Mouse (Mus musculus): Measurements from ENCODE around the gene Sec1. TPM values are rescaled to one million over a fixed set of nuclear protein-coding genes. Genes with fewer than 3 reads are reported as not detected.
A peak's percentile ranks its signal among the peaks of the same experiment; 100 is the strongest.

Gene Sec1
- polyA plus RNA-seq, 1 experiment from 2014 or later, result 0.52 TPM

DNA sequence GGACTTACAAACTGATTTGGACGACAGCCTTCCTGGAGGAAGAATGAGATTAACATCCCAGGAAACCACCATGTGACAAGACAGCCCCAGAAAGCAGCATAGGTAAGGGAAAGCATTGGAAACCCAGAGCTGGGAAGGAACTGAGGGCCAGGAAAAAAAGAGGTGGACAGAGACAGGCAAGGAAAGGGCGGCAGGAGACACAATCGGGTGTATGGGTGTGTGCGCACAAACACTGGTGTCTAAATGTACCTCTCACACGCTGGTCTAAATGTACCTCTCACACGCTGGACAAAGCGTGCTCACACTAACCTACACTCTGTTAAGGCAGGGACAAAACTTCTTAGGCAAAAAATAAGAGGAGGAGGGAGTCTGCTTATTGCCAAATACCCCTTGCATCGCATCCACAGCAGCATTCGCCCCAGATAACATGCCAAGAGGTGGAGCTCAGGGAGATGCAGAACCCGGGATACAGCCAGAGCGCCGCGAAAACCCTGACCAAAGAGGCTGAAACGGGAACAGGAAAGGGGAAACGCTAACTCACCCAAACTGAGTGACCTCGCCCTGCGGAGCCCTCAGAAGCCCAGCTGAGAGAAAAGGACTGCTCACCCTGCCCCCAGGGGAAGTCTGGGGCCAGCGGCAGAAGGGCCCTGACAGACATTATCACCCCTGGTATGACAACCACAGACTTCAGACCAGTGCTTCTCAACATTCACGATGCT, 21.7 kb upstream of the Sec1 start:
- no peaks in the 10 kb centered on the region for H3K27me3 ChIP-seq (ENCODE audit: control insufficient read depth, insufficient read depth, low read length)
- H3K27ac ChIP-seq (ENCODE audit: low read depth, low read length), result no peak overlapping the region
- H3K4me2 ChIP-seq (ENCODE audit: low read depth, low read length, severe bottlenecking), result peak overlapping the region; percentile 85; the same call in 1 of the 2 replicates
- ATAC-seq (replicated peaks; ENCODE audit: low FRiP score) (no peak), DNase-seq (ENCODE audit: low spot score) (peak; percentile 52)
- H3K4me1 ChIP-seq (replicated peaks; ENCODE audit: control insufficient read depth, insufficient read depth, low read length), result peaks cover 25% of the 10 kb centered on the region
- 88% methylated on average over 19 of the region's 19 CpGs for WGBS
- H3K9ac ChIP-seq (ENCODE audit: low read length), result no peak overlapping the region
- peaks cover 21% of the 10 kb centered on the region for H3K36me3 ChIP-seq (ENCODE audit: control insufficient read depth, insufficient read depth, low read length)
- no peaks in the 10 kb centered on the region for H3K9me3 ChIP-seq (ENCODE audit: control insufficient read depth, low read length)
- H3K4me3 ChIP-seq (ENCODE audit: low read depth, low read length), result peak overlapping the region; percentile 60; the same call in 1 of the 2 replicates

DNA sequence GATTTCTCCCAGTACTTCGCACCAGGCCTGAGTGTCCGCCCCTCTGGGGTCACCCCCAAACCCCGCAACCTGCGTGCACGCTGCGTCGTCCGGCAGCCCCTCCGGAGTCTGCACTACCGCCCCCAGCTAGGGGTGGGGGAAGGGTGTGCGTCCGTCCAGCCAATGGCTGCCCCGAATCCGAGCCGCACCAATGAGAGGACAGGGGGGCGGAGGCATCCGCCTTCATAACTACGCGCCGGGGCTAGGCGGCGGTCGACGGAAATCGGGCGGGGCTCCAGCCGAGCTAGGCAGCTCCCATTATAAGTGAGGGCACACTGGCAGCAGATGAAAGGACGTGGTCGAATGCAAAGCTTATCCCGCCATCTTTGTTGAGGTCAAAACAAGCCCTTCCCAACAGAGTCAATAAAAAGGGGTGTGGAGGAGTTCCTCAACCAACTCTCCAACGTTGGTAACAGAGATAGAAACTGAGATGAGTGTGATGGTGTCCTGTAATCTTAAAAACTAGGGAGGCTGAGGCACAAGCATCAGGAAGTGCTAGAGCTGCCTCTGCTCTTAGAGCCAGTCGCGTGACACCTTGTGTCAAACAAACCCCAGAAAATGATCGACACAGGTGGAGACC, 21.0 kb upstream of the Sec1 start, which contains the start of gene Rpl18:
Rpl18 (plus strand) TSS at position 368 of the 619 bp plus-strand sequence.
- Histone ChIP-seq H3K4me1 (replicated peaks; ENCODE audit: control insufficient read depth, insufficient read depth, low read length) (peaks cover 25% of the 10 kb centered on the region), H3K4me2 (ENCODE audit: low read depth, low read length, severe bottlenecking) (peak within 1 kb of the TSS; percentile 85), H3K9me3 (ENCODE audit: control insufficient read depth, low read length) (no peaks in the 10 kb centered on the region), H3K4me3 (ENCODE audit: low read depth, low read length) (peak within 1 kb of the TSS; percentile 60), H3K27ac (ENCODE audit: low read depth, low read length) (0 out of 2 replicates have a peak within 1 kb of the TSS, but pooled peaks have one; percentile 21), H3K27me3 (ENCODE audit: control insufficient read depth, insufficient read depth, low read length) (no peaks in the 10 kb centered on the region), H3K9ac (ENCODE audit: low read length) (peak within 1 kb of the TSS; percentile 62), H3K36me3 (ENCODE audit: control insufficient read depth, insufficient read depth, low read length) (peaks cover 26% of the 10 kb centered on the region; the same call in 1 of the 2 replicates)
- DNase-seq (ENCODE audit: low spot score) (peak; percentile 97), ATAC-seq (replicated peaks; ENCODE audit: low FRiP score) (peak; percentile 92)
- 8% methylated on average over 34 of the region's 34 CpGs for WGBS

DNA sequence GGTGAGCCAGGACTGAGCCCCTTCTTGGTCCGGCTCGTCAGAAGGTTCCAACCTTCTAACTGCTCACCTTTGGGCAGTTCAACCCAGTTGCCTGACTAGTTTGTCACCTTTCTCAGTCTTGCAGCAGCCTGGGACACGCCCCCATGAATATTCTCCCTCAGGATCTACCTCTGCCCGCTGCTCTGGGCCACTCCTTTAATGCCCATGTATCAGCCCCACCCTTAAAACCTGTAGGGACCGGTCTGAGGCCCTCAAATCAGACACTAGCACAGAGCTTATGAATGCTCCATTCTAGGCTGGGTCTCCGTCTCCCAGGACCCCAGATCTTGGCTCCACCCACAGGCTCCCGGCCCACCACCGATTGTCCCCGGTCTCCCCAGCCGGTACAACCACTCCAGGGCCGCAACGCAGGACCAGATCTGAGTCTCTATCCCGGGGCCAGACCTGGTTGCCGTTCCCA, 20.5 kb upstream of the Sec1 start:
- H3K9ac ChIP-seq (ENCODE audit: low read length), result peak overlapping the region; percentile 62
- peak overlapping the region; percentile 85 for H3K4me2 ChIP-seq (ENCODE audit: low read depth, low read length, severe bottlenecking)
- no peaks in the 10 kb centered on the region for H3K27me3 ChIP-seq (ENCODE audit: control insufficient read depth, insufficient read depth, low read length)
- H3K4me3 ChIP-seq (ENCODE audit: low read depth, low read length), result peak overlapping the region; percentile 60
- ATAC-seq (replicated peaks; ENCODE audit: low FRiP score) (no peak), DNase-seq (ENCODE audit: low spot score) (no peak)
- H3K4me1 ChIP-seq (replicated peaks; ENCODE audit: control insufficient read depth, insufficient read depth, low read length), result peaks cover 25% of the 10 kb centered on the region
- H3K27ac ChIP-seq (ENCODE audit: low read depth, low read length), result no peak overlapping the region
- H3K36me3 ChIP-seq (ENCODE audit: control insufficient read depth, insufficient read depth, low read length), result peaks cover 23% of the 10 kb centered on the region; the same call in 1 of the 2 replicates
- no peaks in the 10 kb centered on the region for H3K9me3 ChIP-seq (ENCODE audit: control insufficient read depth, low read length)
- 12% methylated on average over 14 of the region's 14 CpGs for WGBS

DNA sequence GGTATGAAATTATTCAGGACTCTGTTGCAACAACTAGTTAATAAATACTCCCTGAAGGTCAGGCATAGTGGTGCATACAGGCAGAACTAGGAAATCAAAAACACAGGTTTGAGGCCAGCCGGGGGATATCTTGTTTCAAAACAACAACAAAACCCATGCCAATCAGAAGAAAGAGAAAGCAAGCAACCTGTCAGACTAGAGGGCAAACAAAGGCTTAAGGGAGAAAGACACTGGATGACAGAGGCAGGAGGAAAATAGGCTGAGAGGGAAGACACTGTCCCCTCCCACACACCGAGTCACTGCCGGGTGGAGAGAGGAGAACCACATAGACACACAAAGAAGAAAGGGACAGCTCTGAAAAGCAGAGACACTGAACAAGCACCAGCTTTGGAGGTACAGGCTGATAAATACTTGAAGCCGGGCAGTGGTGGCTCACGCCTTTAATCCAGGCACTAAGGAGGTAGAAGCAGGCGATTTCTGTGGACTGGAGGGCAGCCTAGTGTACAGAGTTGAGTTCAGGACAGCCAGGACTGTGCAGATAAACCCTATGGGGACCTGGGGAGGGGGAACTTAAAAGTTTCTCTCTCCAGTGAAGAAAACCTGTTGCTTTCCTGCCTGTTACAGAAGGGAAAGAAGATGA, 19.8 kb upstream of the Sec1 start:
- H3K4me3 ChIP-seq (ENCODE audit: low read depth, low read length), result peak overlapping the region; percentile 60
- H3K27ac ChIP-seq (ENCODE audit: low read depth, low read length), result no peak overlapping the region
- peaks cover 24% of the 10 kb centered on the region for H3K4me1 ChIP-seq (replicated peaks; ENCODE audit: control insufficient read depth, insufficient read depth, low read length)
- ATAC-seq (replicated peaks; ENCODE audit: low FRiP score) (no peak), DNase-seq (ENCODE audit: low spot score) (no peak)
- peaks cover 18% of the 10 kb centered on the region; the same call in 1 of the 2 replicates for H3K36me3 ChIP-seq (ENCODE audit: control insufficient read depth, insufficient read depth, low read length)
- no peaks in the 10 kb centered on the region for H3K27me3 ChIP-seq (ENCODE audit: control insufficient read depth, insufficient read depth, low read length)
- WGBS, result 78% methylated on average over 6 of the region's 6 CpGs
- H3K9ac ChIP-seq (ENCODE audit: low read length), result no peak overlapping the region; the same call in 1 of the 2 replicates
- peak overlapping the region; percentile 85; the same call in 1 of the 2 replicates for H3K4me2 ChIP-seq (ENCODE audit: low read depth, low read length, severe bottlenecking)
- H3K9me3 ChIP-seq (ENCODE audit: control insufficient read depth, low read length), result no peaks in the 10 kb centered on the region

DNA sequence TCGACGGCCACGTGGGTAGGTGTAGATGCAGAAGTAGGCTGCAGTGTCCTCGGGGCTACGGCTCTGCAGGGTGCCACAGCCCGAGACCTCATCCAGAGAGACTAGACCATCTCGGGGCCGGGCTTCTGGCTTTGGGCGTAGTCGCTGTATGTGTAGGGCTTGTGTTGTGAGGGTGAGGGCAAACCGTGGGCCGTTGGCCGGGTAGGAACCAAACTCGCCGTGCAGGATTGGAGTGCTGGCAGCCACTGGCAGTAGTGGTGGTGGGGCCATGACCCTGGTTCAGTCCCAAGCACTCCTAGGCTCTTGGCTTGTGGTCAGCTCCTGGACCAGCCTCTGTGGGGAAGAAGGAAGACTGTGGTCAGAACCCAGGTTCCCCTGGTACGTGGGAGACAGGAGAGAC, 19.2 kb upstream of the Sec1 start:
- 95% methylated on average over 16 of the region's 16 CpGs for WGBS
- no peaks in the 10 kb centered on the region for H3K27me3 ChIP-seq (ENCODE audit: control insufficient read depth, insufficient read depth, low read length)
- H3K9ac ChIP-seq (ENCODE audit: low read length), result no peak overlapping the region
- H3K4me3 ChIP-seq (ENCODE audit: low read depth, low read length), result no peak overlapping the region
- DNase-seq (ENCODE audit: low spot score), result no peak
- no peaks in the 10 kb centered on the region for H3K9me3 ChIP-seq (ENCODE audit: control insufficient read depth, low read length)
- no peak overlapping the region for H3K4me2 ChIP-seq (ENCODE audit: low read depth, low read length, severe bottlenecking)
- no peak for ATAC-seq (replicated peaks; ENCODE audit: low FRiP score)
- peaks cover 18% of the 10 kb centered on the region; the same call in 1 of the 2 replicates for H3K36me3 ChIP-seq (ENCODE audit: control insufficient read depth, insufficient read depth, low read length)
- H3K4me1 ChIP-seq (replicated peaks; ENCODE audit: control insufficient read depth, insufficient read depth, low read length), result peaks cover 22% of the 10 kb centered on the region
- no peak overlapping the region for H3K27ac ChIP-seq (ENCODE audit: low read depth, low read length)

DNA sequence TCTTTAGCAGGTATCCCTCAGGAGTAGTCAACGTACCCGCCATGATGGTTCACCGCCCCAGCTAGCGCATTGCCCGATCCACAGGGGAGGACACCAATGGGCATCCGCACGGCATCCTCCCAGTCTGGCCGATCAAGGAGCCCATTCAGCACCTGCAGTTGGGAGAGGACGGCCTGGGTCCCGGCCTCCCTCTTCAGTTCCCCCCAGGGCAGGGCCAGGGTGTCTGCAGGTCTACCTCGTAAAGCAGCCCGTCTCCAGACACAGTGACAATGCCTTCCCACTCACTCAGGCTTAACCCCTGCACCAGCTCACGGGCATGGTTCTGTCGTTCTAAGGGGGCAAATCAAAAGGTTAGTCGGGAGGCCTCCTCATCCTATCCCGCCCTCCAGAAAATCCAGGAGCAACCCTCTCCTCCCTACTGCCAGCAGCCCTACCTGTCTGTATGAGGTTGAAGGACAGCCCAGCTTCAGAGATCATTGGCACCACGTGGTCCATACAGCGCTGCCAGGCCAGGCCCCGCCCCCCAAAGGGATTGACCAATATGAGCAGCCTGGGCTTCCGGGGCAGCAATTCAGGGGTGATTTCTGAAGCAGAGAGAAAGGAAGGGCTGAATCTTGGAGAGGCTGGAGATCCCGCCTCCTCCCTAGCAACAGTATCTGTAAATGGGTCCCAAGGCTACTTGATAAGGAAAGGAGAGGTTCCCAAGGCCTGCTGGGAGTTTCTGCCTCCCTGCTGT, 18.0 kb upstream of the Sec1 start:
- Histone ChIP-seq H3K27me3 (ENCODE audit: control insufficient read depth, insufficient read depth, low read length) (no peaks in the 10 kb centered on the region), H3K4me2 (ENCODE audit: low read depth, low read length, severe bottlenecking) (no peak overlapping the region), H3K9me3 (ENCODE audit: control insufficient read depth, low read length) (no peaks in the 10 kb centered on the region), H3K27ac (ENCODE audit: low read depth, low read length) (no peak overlapping the region), H3K36me3 (ENCODE audit: control insufficient read depth, insufficient read depth, low read length) (peaks cover 18% of the 10 kb centered on the region; the same call in 1 of the 2 replicates), H3K9ac (ENCODE audit: low read length) (no peak overlapping the region), H3K4me1 (replicated peaks; ENCODE audit: control insufficient read depth, insufficient read depth, low read length) (peaks cover 32% of the 10 kb centered on the region), H3K4me3 (ENCODE audit: low read depth, low read length) (no peak overlapping the region)
- DNase-seq (ENCODE audit: low spot score) (no peak), ATAC-seq (replicated peaks; ENCODE audit: low FRiP score) (no peak)
- 90% methylated on average over 21 of the region's 21 CpGs for WGBS

DNA sequence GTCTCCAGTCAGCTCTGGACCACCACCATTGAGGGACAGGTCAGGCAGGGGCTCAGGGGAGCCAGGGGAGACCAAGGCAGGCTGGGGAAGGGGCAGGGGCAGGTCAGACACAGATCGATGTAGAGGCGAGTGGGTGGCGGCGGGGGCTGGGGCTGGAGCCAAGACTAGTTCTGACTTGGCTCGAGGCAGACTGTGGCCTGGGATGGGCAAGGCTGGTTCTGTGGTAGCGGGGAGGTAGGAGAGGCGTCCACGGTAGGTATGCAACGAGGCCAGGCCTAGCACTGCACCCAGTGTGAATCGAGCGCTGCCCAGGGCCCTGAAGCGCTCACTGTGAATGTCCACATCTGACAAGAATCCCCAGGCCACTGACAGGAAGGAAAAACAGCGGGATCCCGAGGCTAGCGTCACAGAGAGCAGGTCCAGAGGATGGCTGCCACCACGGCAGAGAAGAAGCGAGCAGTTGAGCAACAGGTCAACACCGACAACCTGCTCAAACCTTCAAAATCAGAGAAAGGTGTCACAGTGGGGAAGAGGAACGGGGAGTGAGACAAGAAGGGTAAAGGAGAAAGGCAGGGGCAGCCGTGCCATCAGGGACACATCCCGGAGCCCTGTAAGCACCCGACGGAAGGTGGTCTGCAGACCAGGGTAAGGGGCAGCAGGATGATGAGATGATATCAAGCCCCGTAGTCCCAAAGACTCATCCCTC, 17.3 kb upstream of the Sec1 start:
- Histone ChIP-seq H3K4me3 (ENCODE audit: low read depth, low read length) (no peak overlapping the region), H3K4me1 (replicated peaks; ENCODE audit: control insufficient read depth, insufficient read depth, low read length) (peaks cover 28% of the 10 kb centered on the region), H3K27me3 (ENCODE audit: control insufficient read depth, insufficient read depth, low read length) (no peaks in the 10 kb centered on the region), H3K9me3 (ENCODE audit: control insufficient read depth, low read length) (no peaks in the 10 kb centered on the region), H3K4me2 (ENCODE audit: low read depth, low read length, severe bottlenecking) (no peak overlapping the region), H3K9ac (ENCODE audit: low read length) (no peak overlapping the region), H3K27ac (ENCODE audit: low read depth, low read length) (no peak overlapping the region), H3K36me3 (ENCODE audit: control insufficient read depth, insufficient read depth, low read length) (peaks cover 18% of the 10 kb centered on the region; the same call in 1 of the 2 replicates)
- no peak for ATAC-seq (replicated peaks; ENCODE audit: low FRiP score)
- no peak for DNase-seq (ENCODE audit: low spot score)
- WGBS, result 93% methylated on average over 24 of the region's 24 CpGs
